Mouse (Mus musculus): ENCODE measurements around the gene Slc25a3.

Slc25a3 gene

GRCm38 (mm10) chr10:91123828-91124822, at the start of gene Slc25a3:
TSS of gene Slc25a3 (minus strand) at chr10:91124059.
- in situ Hi-C loops (cut with MseI, MboI), result no loop called here

GRCm38 (mm10) chr10:91172329-91173100, 48.7 kb upstream of the Slc25a3 start:
- in situ Hi-C loops (cut with MseI, MboI), result no loop called here

GRCm38 (mm10) chr10:91171455-91172328, 47.8 kb upstream of the Slc25a3 start:
- in situ Hi-C loops (cut with MseI, MboI), result no loop called here

- in situ Hi-C loops (cut with MseI, MboI), result no loop called here
Observed at GRCm38 (mm10) chr10:91171041-91171440, 47.2 kb upstream of the Slc25a3 start.

- in situ Hi-C loops (cut with MseI, MboI), result no loop called here
Observed at GRCm38 (mm10) chr10:91170143-91170941, 46.5 kb upstream of the Slc25a3 start.

GRCm38 (mm10) chr10:91169414-91170065, 45.7 kb upstream of the Slc25a3 start:
- in situ Hi-C loops (cut with MseI, MboI), result no loop called here

- in situ Hi-C loops (cut with MseI, MboI), result no loop called here
Observed at GRCm38 (mm10) chr10:91167352-91167751, 43.5 kb upstream of the Slc25a3 start.

GRCm38 (mm10) chr10:91166890-91167289, 43.0 kb upstream of the Slc25a3 start:
- in situ Hi-C loops (cut with MseI, MboI), result no loop called here

GRCm38 (mm10) chr10:91165850-91166249, 42.0 kb upstream of the Slc25a3 start:
- in situ Hi-C loops (cut with MseI, MboI), result no loop called here

GRCm38 (mm10) chr10:91164491-91164890, 40.6 kb upstream of the Slc25a3 start:
- in situ Hi-C loops (cut with MseI, MboI), result no loop called here

GRCm38 (mm10) chr10:91162511-91163163, 38.8 kb upstream of the Slc25a3 start:
- in situ Hi-C loops (cut with MseI, MboI), result no loop called here

GRCm38 (mm10) chr10:91162077-91162476, 38.2 kb upstream of the Slc25a3 start:
- in situ Hi-C loops (cut with MseI, MboI), result no loop called here

GRCm38 (mm10) chr10:91161006-91161405, 37.1 kb upstream of the Slc25a3 start:
- in situ Hi-C loops (cut with MseI, MboI), result no loop called here

- in situ Hi-C loops (cut with MseI, MboI), result no loop called here
Observed at GRCm38 (mm10) chr10:91158442-91158841, 34.6 kb upstream of the Slc25a3 start.

- in situ Hi-C loops (cut with MseI, MboI), result no loop called here
Observed at GRCm38 (mm10) chr10:91156338-91156737, 32.5 kb upstream of the Slc25a3 start.

- in situ Hi-C loops (cut with MseI, MboI), result no loop called here
Observed at GRCm38 (mm10) chr10:91153894-91154503, 30.1 kb upstream of the Slc25a3 start.

- in situ Hi-C loops (cut with MseI, MboI), result loop anchor here in 1 of 2 experiments (10.0 kb wide), 1 partner anchor 81 kb away; no protein-coding TSS in a partner anchor
Observed at GRCm38 (mm10) chr10:91145413-91145812, 21.6 kb upstream of the Slc25a3 start.

- in situ Hi-C loops (cut with MseI, MboI), result loop anchor here in 1 of 2 experiments (10.0 kb wide), 1 partner anchor 79 kb away; no protein-coding TSS in a partner anchor
Observed at GRCm38 (mm10) chr10:91143313-91144230, 19.7 kb upstream of the Slc25a3 start.

All from mouse trophoblast stem cell (cell line).